Mouse (Mus musculus) hindbrain, embryonic 15.5 days (tissue): ENCODE data around the gene Gm20479. TPM values are rescaled to one million over a fixed set of nuclear protein-coding genes. Genes with fewer than 3 reads are reported as not detected.

Experiments used
- ATAC-seq: fragments of 200-750 bp; cut with Nextera tagmentation; 2 replicates; pipeline ENCODE4 v1.8.0; 2017; ENCODE audit warnings: low read depth, moderate number of reproducible peaks, moderate TSS enrichment; ENCODE audit not compliant: low FRiP score
- H3K27ac ChIP-seq: fragments of 300-500 bp; sonication (generic); replicated peaks from 2 replicates; pipeline ENCODE4 v1.5.1; 2015; ENCODE audit warnings: mild to moderate bottlenecking, inconsistent platforms
- H3K27me3 ChIP-seq: fragments of 300-500 bp; sonication (generic); 2 replicates; pipeline ENCODE4 v1.6.1; 2015; ENCODE audit warnings: control low read depth, inconsistent platforms
- H3K36me3 ChIP-seq: fragments of 300-500 bp; sonication (generic); 2 replicates; pipeline ENCODE4 v1.6.1; 2015; ENCODE audit warnings: control low read depth, inconsistent platforms
- H3K4me1 ChIP-seq: fragments of 300-500 bp; sonication (generic); replicated peaks from 2 replicates; pipeline ENCODE4 v1.6.1; 2015; ENCODE audit warnings: control low read depth, inconsistent platforms
- H3K4me2 ChIP-seq: fragments of 300-500 bp; sonication (generic); 2 replicates; pipeline ENCODE4 v1.6.1; 2015; ENCODE audit warnings: moderate library complexity, mild to moderate bottlenecking, inconsistent platforms
- H3K4me3 ChIP-seq: fragments of 300-500 bp; sonication (generic); 2 replicates; pipeline ENCODE4 v1.5.1; 2015; ENCODE audit warnings: mild to moderate bottlenecking, inconsistent platforms
- H3K9ac ChIP-seq: fragments of 300-500 bp; sonication (generic); 2 replicates; pipeline ENCODE4 v1.6.1; 2015; ENCODE audit warnings: inconsistent platforms
- H3K9me3 ChIP-seq: fragments of 300-500 bp; sonication (generic); 2 replicates; pipeline ENCODE4 v1.6.1; 2016; ENCODE audit warnings: control low read depth, inconsistent platforms
- WGBS: fragments of 180-500 bp; shearing (Covaris S2); methylation state at CpG from one replicate; pipeline ENCODE4 v1.1.7; 2015; 5-methylcytosine and 5-hydroxymethylcytosine counted together
- polyA plus RNA-seq: library from polyadenylated mRNA; unstranded; fragments of >200 nt; fragmentation: Nextera tagmentation; extraction: Ambion mirVana; gene quantifications from 2 replicates; pipeline ENCODE4 v1.2.1, GENCODE M21; 2015

Gm20479 gene
- not detected in 2 replicates for polyA plus RNA-seq

DNA sequence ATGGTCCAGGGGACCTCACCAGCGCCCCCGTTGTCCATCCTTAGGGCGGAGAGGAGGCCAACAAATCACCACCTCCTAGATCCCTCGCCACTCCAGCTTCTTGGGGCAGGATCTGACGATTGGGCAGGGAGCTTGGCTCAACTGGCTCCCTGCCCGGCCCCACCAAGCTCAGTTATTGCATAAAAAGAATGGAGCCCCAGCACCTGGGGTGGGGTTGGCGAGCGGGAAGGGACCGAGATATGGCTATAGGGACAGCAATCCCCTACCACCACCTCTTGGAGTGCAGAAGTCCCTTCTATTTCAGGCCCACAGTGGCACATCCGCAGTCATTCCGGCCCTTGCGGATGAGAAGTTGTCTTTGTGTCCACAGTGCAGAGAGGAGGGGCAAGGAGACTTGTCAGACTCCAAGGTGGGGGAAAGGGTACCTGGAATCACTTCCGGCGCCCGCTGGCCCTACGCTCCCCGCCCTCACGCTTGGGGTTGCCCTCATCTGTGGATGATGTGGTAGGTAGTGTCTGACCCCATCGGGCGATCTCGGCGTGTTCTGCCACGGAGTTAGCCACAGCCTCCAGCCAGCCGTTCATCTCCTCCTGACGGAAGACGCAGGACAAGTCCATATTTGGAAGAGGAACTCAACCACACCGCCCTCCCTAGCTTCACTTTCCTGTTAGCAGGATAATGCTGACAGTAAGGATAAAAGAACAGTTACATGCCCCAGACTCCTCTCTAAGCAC is at the start of gene Gm20479:
Gene Gm20479 (minus strand): TSS at position 559 of the 734 bp plus-strand sequence.
- no peak for ATAC-seq
- Histone ChIP-seq H3K36me3 (peaks cover 2% of the 10 kb centered on the region; the same call in 1 of the 2 replicates), H3K4me1 (peaks cover 31% of the 10 kb centered on the region), H3K4me2 (peak within 1 kb of the TSS; percentile 73), H3K9ac (no peak within 1 kb of the TSS), H3K27me3 (peaks cover 27% of the 10 kb centered on the region), H3K27ac (peak within 1 kb of the TSS; percentile 50; the same call in 1 of the 2 replicates), H3K4me3 (peak within 1 kb of the TSS; percentile 83), H3K9me3 (no peaks in the 10 kb centered on the region)
- WGBS, result 11% methylated on average over 27 of the region's 27 CpGs

DNA sequence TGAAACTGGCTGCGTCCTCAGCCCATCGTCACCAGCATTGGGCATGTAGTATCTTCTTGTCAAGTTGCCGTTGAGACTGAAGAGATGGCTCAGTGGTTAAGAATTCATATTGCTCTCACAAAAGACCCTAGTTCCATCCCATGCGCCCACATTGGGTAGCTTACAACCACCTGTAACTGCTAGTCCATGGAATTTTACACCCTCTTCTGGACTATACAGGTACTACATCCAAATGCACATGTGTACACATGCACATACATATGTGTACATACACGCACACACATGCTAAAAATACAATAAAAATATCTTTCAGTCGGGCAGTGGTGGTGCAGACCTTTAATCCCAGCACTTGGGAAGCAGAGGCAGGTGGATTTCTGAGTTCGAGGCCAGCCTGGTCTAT is 49.3 kb upstream of the Gm20479 start:
- 81% methylated on average over 7 of the region's 7 CpGs for WGBS
- Histone ChIP-seq H3K4me3 (no peak overlapping the region), H3K36me3 (peaks cover 14% of the 10 kb centered on the region), H3K4me2 (no peak overlapping the region), H3K27ac (no peak overlapping the region), H3K9ac (no peak overlapping the region), H3K27me3 (peaks cover 89% of the 10 kb centered on the region), H3K4me1 (peaks cover 15% of the 10 kb centered on the region), H3K9me3 (no peaks in the 10 kb centered on the region)
- no peak for ATAC-seq

DNA sequence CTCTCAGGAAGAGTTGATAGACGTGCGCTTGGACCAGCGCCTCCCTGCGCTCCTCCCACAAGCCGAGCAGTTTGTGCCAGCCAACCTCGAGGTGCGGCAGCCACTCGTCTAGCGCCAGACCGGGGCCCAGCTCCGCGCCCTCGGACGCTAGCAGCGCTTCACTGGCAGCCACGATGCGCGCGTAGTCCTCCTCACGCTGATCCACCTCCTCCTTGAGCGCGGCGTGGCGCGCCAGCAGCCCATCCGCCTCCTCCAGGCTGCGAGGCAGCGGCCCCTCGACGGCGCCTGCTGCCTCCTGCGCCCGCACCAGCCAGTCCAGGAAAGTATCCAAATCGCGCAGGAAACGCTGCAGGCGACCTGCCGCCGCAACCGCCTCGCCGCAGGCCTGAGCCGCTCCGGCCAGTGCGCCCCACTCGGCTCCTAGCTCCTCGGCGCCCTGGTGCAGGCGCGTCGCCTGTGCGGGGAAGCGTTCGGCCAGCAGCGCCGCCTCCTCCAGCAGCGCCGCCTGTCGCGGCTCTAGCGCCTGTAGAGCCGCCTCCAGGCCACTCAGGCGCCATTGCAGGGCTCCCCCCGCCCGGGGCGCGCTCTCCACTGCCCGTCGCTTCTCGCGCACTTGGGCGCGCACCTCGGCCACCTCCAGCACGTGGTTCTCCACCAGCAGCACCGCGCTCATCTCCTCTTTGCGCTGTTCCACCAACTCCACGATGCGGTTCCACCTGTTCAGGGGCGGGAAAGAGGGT is 47.2 kb upstream of the Gm20479 start:
- Histone ChIP-seq H3K27ac (no peak overlapping the region), H3K9ac (no peak overlapping the region), H3K4me2 (peak overlapping the region; percentile 9; the same call in 1 of the 2 replicates), H3K27me3 (peaks cover 88% of the 10 kb centered on the region), H3K9me3 (no peaks in the 10 kb centered on the region), H3K36me3 (peaks cover 26% of the 10 kb centered on the region), H3K4me1 (peaks cover 15% of the 10 kb centered on the region), H3K4me3 (peak overlapping the region; percentile 8; the same call in 1 of the 2 replicates)
- ATAC-seq, result no peak
- 10% methylated on average over 79 of the region's 81 CpGs for WGBS

DNA sequence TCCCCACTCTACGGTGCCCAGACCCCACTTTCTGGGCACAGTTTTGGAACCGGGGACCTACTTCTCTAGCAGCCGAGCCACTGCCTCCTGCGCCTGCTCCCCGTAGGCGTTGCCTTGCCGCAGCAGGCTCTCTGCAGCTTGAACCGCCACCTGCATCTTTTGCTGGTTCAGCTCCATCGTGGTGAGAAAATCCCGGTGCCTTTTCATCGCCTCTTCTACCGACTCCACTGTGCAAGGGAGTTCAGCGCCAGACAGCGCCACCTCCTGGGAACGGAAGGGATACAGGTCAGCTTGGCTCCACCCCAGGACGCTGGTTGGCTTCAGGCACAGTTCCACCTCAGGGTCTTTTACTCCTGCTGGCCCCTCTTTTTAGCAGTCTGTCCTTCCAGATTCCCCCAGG is 45.5 kb upstream of the Gm20479 start:
- H3K9me3 ChIP-seq, result no peaks in the 10 kb centered on the region
- ATAC-seq, result peak; percentile 61; the same call in 1 of the 2 replicates
- H3K4me1 ChIP-seq, result peaks cover 4% of the 10 kb centered on the region
- no peak overlapping the region for H3K4me2 ChIP-seq
- no peak overlapping the region for H3K27ac ChIP-seq
- H3K4me3 ChIP-seq, result no peak overlapping the region
- no peak overlapping the region for H3K9ac ChIP-seq
- H3K36me3 ChIP-seq, result peaks cover 26% of the 10 kb centered on the region
- 9% methylated on average over 16 of the region's 16 CpGs for WGBS
- H3K27me3 ChIP-seq, result peaks cover 87% of the 10 kb centered on the region

DNA sequence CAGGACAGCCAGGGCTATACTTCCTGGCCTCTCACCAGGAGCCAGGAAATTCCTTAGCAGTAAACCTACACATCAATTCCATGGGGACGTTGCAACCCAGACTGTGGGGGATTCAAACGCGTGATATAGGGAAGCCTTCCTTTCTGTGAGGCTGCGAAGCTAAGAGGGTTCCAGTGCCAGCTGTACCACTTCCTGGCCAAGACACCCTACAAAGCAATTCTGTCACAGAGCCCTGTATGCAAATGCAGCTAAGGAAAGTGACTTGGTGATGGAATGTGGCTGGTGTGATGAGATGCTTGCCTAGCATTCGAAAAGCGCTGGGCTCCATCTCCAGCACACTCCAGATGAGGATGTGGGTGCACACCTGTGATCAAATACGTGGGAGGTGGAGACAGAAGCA is 43.3 kb upstream of the Gm20479 start:
- peaks cover 86% of the 10 kb centered on the region for H3K27me3 ChIP-seq
- ATAC-seq, result no peak
- H3K9me3 ChIP-seq, result no peaks in the 10 kb centered on the region

DNA sequence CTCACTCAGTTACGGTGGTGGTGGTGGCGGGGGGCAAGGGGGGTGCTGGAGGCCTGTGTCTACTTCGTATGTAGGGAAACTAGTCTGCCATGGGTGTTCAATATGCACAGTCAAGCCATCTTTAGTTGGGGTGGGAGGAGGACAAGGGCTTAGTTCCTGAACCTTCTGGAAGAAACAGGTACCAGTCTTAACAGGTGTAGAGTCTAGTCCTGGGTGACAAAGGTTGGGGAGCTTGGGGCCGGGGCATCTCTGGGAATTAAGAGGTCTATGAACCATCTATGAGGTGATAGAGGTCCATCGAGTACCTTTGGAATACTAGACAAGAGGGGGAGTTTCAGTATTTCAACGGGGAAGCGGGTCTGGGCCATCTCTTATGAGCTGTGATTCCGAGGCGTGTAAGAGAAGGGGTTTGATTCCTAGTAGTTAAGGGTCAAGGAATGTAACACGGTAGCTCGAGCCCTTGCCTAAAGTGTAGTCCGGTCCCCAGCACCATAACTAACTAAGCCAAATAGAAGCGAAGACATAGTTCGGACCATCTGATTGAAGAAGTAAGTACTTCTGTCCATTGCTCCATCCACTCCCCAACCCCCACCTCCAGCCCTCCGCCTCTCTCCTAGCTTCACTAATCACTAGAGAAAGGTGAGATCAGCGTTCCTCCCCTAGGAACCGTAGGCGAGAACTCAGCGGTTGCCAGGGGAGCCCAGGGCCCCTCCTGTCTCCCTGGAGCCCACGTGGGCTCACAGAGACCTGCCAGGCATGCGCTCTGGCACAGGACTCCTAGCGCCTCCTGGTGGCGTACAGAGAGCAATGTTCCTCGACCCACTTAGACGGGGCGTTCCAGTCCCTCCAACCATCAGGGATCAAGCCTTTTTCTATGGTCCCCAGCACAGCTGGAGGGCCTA is 40.1 kb upstream of the Gm20479 start:
- Histone ChIP-seq H3K4me3 (peak overlapping the region; percentile 49), H3K27ac (no peak overlapping the region), H3K9me3 (no peaks in the 10 kb centered on the region), H3K9ac (peak overlapping the region; percentile 52; the same call in 1 of the 2 replicates), H3K4me1 (peaks cover 12% of the 10 kb centered on the region), H3K36me3 (peaks cover 17% of the 10 kb centered on the region), H3K27me3 (peaks cover 84% of the 10 kb centered on the region), H3K4me2 (peak overlapping the region; percentile 89)
- 0 out of 2 replicates have a peak, but pooled peaks have one; percentile 1 for ATAC-seq
- 21% methylated on average over 26 of the region's 26 CpGs for WGBS

More for the DNA sequence above, 43.3 kb upstream of the Gm20479 start:
- Histone ChIP-seq H3K4me3 (no peak overlapping the region), H3K36me3 (peaks cover 17% of the 10 kb centered on the region), H3K4me1 (peaks cover 15% of the 10 kb centered on the region), H3K27ac (no peak overlapping the region), H3K4me2 (no peak overlapping the region), H3K9ac (no peak overlapping the region)
- 77% methylated on average over 7 of the region's 7 CpGs for WGBS

DNA sequence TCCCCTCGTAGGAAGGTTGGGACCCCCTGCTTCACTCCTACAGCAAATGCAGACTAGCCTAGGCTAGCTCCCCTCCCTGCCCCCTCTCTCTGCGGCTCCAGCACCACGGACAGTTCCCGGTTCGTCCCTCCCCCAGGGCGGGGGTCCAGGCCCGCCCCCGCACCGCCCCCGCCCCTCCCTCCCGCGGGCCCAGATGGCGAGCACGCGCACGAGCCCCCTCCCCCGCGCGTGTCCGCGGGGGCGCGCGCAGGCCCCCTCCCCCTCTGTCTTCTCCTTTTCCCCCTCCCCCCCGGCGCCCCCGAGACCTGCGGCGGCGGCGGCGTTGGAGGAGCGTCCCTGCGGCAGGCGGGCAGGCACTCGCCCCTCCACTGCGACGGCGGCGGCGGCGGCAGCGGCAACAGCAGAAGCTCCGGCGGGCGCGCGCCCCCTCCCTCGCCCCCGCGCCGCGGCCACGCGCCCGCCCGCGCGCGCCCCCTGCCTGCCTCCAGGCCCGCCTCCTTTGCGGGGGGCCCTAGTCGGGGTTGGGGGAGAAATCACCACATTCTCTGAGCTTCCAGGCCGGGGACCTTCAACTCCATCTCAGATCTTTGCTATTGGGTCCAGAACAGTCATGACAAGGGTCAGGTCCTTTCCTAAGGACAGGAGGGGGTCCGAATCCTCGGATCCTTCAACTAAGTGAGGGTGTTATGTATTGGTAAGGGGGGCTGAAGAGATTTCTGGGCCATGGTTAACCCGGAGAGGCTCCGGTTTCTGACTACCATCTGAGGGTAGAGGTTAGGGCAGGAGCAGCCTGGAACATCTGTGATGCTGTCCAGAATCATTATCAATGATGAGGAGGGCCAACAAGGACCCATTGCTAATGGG is 39.2 kb upstream of the Gm20479 start:
- peak overlapping the region; percentile 52 for H3K9ac ChIP-seq

DNA sequence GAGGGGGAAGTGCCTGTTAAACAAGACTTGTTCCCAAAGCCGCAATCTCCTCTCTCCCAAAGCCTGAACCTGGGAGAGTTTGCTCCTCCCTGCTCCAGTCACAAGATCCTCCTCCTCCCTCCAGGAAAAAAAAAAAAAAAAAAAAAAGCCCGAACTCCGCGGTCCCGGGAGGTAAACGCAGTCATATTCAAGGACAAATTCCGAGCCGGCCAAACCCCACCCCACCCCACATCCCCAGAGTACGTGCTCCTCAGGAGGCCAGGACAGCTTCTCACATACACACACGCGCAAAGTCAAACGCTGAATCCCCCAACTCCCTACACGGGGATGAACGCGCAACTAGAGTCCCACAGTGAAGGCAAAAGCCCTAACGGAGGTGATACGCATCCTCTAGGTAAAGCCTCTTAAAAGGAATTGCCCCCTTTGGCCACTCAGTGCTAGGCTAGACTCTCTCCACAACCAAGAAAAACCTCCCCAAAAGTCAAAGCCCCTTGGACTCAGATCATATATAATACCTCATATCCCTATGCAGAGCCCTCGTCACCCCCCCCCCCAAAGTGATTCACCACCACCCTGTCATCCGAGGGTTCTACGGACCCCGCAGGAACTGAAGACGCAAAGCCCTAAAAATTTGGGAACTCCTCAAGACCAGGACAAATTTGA is 38.4 kb upstream of the Gm20479 start:
- Histone ChIP-seq H3K9me3 (no peaks in the 10 kb centered on the region), H3K4me3 (peak overlapping the region; percentile 49), H3K36me3 (peaks cover 22% of the 10 kb centered on the region), H3K27ac (no peak overlapping the region), H3K27me3 (peaks cover 89% of the 10 kb centered on the region), H3K4me2 (peak overlapping the region; percentile 89), H3K9ac (no peak overlapping the region), H3K4me1 (peaks cover 12% of the 10 kb centered on the region)
- peak; percentile 40; the same call in 1 of the 2 replicates for ATAC-seq
- WGBS, result 2% methylated on average over 22 of the region's 22 CpGs

More for the DNA sequence above, 39.2 kb upstream of the Gm20479 start:
- ATAC-seq, result peak; percentile 62
- Histone ChIP-seq H3K36me3 (peaks cover 20% of the 10 kb centered on the region), H3K27me3 (peaks cover 89% of the 10 kb centered on the region), H3K9me3 (no peaks in the 10 kb centered on the region), H3K4me1 (peaks cover 12% of the 10 kb centered on the region), H3K27ac (no peak overlapping the region), H3K4me2 (peak overlapping the region; percentile 89), H3K4me3 (peak overlapping the region; percentile 49)
- 2% methylated on average over 33 of the region's 68 CpGs for WGBS

DNA sequence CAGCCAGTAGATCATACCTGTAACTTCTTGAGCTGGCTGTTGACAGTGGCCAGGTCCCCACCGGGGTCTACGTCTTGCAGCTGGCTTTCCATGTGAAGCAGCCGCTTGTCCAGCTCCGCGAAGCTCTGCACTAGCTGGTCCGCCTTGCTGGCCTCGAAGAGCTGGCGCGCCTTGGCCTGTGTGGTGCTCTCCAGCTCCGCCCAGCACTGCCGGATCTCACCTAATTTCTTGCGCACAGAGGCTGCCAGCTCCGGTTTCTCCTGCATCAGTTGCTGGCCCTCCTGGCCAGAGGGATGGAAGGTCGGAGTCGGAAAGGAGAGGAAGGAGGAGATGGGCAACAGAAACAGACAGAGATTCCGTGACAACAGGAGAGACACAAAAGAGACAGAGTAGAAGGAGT is 34.2 kb upstream of the Gm20479 start:
- no peak for ATAC-seq
- Histone ChIP-seq H3K4me3 (no peak overlapping the region), H3K27me3 (peaks cover 53% of the 10 kb centered on the region), H3K4me1 (peaks cover 4% of the 10 kb centered on the region), H3K4me2 (no peak overlapping the region), H3K9me3 (no peaks in the 10 kb centered on the region), H3K36me3 (peaks cover 10% of the 10 kb centered on the region), H3K9ac (no peak overlapping the region), H3K27ac (no peak overlapping the region)
- 44% methylated on average over 16 of the region's 16 CpGs for WGBS

DNA sequence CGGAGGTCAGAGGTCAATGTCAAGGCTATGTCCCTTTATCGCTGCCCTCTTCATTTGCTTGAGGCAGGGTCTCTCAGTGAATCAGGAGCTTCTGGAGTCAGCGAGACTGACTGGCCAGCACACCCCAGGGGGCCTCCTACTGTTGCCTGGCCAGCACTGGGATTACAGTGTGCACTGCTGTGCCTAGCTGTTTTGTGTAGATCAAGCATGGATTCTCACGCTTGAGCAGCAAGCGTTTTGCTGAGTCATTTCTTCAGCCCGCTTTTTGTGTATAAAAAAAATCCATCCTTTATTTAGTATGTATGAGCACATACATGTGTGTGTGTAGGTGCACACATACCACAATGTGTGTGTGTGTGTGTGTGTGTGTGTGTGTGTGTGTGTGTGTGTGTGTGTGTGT is 32.0 kb upstream of the Gm20479 start:
- Histone ChIP-seq H3K9me3 (no peaks in the 10 kb centered on the region), H3K36me3 (peaks cover 10% of the 10 kb centered on the region), H3K9ac (no peak overlapping the region), H3K4me1 (no peaks in the 10 kb centered on the region), H3K27ac (no peak overlapping the region), H3K27me3 (peaks cover 33% of the 10 kb centered on the region), H3K4me3 (no peak overlapping the region), H3K4me2 (no peak overlapping the region)
- WGBS, result 70% methylated on average over 6 of the region's 6 CpGs
- no peak for ATAC-seq
